Mouse (Mus musculus) CH12F3 (cell line): ENCODE measurements around the gene Mef2d.

ENCODE experiments used
- in situ Hi-C: fragments of 300-500 bp; cut with MboI; formaldehyde crosslinking; loops from 2 replicates; pipeline ENCODE4 v1.14.3; 2020; ENCODE audit warnings: low sequenced_read_pairs

Mef2d gene

DNA sequence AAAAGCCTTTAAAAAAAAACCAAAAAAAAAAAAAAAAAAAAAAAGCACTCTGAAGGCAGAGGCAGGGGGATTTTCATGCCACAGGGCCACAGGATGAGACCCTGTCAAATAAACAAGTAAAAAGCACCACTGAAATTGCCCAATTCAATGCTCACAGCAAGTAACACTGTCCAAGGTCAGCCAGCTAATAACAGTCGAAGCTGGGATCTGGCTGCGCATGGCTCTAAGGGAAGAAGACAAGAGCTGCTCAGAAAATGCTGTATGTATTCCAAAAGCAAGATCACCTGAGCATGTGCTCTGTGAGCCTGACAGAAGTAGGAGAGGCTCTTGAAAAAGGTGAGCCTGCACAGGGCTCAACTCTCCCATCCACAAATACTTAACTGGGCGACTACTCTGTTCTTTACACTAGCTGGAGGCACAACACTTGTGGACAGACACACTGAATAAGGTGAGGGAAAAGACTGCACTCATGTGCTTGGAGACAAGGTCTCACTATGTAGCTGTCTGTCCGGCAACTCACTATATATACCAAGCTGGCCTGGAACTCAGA, 5.2 kb upstream of the Mef2d start:
- in situ Hi-C loops: no loop called here

DNA sequence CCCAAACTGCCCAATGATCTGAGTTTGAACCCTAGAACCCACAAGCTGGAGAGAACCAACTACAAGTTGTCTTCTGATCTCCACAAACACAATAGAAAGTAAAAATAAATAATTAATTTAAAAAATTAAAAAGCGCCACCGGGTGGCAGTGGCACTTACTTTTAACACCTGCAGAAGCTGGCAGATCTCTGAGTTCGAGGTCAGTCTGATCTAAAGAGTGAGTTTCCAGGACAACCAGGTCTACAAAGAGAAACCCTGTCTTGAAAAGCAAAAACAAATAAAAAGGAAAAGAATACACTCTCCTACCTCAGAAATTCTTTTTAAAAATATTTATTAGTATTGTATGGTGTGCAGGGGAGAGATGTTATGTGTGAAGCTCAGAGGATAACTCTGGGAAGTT, 4.4 kb upstream of the Mef2d start:
- in situ Hi-C loops: no loop called here

DNA sequence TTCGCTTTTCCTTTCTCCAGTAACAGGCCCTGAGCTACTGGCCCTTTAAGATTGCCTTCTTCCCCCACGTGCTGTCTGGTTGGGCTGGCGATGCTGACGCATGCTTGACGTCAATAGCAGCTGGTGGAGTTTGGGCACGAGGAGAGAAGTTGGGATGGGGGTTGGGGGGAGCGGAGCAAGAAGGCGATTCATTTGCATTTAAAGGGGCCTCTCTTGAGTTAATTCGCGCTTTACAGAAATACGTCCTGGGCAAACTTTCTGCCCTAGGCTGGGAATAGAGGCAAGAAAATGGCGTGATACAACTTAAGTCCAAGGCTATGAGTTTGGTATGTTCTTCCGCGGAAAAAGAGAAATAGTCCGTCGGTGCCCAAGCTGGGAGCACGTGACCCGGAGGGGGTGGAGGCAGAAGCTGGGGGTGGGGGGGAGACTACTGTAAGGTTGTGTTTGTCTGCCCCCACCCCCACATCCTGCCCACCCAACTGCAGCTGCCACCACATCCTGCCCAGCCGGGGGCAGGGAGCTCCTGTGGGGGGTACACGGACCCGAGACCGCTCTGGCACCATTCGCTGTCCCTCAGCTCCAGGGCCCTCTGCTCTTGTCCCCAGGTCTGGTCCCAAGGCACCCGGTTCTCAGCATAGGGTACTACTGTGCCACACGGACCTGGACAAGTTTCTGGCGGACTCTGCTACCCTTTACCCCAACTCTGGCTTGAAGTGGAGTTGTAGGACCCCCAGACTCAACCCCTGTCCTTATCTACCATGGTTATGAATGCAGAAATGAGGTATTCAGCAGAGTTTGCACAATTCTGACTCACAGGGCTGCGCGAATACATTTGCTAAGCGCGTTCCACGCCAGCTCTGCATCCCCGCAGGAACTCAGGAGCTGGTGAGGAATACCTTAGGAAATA, 3.6 kb upstream of the Mef2d start:
- in situ Hi-C loops: no loop called here

GRCm38 (mm10) chr3:88139243-88140177, 2.7 kb upstream of the Mef2d start:
- in situ Hi-C loops: no loop called here

- in situ Hi-C loops: no loop called here
These were observed 1.8 kb upstream of the Mef2d start for GRCm38 (mm10) chr3:88140178-88140902.

- in situ Hi-C loops: no loop called here
These were observed 1.2 kb upstream of the Mef2d start for GRCm38 (mm10) chr3:88140903-88141430.

DNA sequence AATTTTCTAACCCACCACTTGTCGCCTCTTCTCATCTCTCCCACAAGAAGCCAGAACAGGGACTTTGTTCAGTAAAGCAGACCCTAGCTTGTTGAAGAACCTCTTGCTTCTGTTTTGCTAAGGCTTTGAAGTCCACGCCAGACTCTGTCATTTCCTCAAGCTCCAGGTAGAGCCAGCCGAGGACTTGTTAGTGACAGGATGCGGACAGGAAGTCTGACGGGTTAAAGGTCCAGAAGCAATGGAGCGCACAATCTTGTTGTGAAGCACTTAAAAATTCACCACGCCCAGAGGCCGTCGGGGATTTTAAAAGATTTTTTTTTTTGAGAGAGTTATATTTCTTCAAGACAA, 759 bp upstream of the Mef2d start:
- in situ Hi-C loops: no loop called here

- in situ Hi-C loops: no loop called here
These were observed 359 bp downstream of the Mef2d start for GRCm38 (mm10) chr3:88142546-88142915.

GRCm38 (mm10) chr3:88142916-88143771, 972 bp downstream of the Mef2d start:
- in situ Hi-C loops: no loop called here

GRCm38 (mm10) chr3:88143961-88144486, 1.9 kb downstream of the Mef2d start:
- in situ Hi-C loops: no loop called here

DNA sequence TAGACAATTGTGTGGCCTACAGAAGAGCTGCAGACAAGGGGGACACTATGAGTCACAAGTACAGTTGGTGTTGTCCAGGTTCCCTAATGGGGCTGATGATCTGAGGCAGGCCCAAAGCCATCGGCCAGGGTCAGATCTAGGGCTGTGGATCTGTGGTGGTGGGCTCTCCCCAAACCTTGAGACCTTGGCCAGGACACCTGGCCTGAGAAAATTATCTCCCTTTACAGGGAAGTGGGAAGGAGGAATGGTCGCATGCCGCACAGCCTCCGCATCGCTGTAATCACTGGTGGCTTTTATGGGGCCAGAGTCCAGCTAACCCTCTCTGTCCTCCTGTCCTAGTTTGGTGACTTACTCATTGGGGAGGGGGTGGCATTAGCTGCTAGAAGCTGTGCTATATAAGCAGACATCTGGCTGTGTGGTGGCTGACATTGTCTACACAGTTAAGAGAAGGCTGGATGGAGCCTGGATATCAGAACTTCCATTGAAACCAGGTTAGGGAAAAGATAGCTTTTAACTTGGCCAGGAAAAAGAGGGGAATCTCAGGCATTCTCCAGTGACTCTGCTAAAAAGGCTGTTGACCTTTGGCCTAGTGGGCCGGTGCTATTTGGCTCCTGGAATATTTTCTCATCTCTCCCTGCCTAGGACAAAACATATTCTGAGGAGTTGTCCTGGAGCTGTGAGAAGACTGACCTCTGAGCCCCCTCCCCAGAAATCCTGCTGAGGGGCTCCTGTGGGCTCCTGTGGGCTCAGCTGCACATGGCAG, 2.7 kb downstream of the Mef2d start:
- in situ Hi-C loops: no loop called here

DNA sequence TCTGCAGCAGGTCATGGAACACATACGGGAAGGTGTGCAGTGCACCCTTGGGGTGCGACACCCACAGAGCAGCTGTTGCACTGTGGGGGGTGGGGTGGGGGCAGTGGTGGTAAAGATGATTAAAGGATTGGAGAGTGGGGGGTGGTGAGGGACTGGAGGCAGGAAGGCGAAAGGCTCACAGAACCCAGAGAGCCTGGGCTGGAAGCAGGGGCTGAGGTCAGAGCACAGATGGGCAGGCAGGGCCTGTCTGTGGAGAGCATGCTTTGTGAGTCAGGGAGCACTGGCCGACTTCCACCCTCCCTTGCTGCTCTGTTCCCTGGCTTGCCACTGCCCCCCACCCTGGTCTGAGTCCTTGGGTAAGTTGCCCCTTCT, 3.2 kb downstream of the Mef2d start:
- in situ Hi-C loops: no loop called here

DNA sequence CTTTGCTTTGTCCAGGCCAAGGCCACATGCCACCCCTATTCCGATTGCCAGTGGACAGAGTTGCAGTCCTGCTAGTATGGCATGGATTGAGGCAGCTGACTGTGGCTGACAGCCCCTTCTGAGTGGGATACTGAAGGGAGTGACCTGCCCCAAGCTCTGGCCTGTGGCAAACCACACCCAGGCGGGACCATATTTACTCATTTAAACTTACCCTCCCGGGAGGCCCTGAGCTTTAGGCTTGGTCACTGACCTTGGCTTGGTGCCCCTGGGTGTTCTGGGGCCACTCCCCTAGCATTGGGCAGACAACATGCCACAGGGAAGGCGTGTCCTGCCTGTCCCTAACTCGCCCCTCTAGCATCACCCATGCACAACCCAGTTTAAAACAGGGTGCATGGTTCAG, 3.8 kb downstream of the Mef2d start:
- in situ Hi-C loops: no loop called here

DNA sequence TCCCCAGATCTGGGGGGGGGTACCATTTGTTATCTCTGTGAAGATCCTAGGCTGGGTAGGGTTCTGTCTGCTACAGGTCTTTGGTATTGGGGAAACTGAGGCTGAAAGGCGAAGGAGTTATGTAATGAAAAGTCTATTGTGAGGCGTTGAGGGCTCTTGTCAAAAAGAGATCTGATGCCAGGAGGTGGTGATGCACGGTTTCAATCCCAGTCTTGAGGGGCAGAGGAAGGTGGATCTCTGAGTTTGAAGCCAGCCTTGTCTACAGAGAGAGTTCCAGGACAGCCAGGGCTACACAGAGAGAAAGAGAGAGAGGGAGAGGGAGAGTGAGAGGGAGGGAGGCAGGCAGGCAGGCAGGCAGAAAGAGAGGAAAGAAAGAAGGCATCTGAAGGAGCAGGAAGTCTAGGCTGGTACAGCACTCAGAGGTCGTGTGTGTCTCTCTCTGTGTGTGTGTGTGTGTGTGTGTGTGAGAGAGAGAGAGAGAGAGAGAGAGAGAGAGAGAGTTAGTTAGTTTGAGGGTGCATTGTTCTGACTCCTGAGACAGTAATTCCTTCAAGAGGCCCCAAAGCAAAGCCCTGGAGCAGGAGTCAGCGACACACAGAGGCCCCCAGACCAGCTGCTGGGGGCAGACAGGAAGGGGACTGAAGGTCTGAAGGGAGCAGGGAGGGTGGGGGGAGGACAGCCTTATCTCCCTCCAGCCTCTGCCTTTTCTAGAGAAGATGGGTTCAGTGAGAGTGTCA, 4.4 kb downstream of the Mef2d start:
- in situ Hi-C loops: no loop called here

DNA sequence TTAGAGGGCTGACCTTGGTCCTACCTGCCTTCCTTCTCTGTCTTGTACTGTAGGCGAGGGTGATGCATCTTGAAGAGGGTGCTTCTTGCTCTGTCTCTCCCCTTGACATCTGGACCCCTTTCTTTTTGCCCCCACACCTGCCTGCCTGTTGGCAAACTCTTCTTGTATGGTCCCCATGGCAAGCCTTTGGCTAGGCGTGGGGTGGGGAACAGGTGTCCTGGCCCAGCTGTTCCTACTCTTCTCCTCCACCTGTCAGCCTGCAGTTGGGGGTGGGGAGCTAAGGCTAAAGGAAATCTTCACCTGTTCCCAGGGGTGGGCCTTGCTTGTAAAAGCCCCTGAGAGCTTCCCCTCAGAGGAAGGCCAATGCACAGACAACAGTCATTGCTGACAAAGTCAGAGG, 5.3 kb downstream of the Mef2d start:
- in situ Hi-C loops: no loop called here

DNA sequence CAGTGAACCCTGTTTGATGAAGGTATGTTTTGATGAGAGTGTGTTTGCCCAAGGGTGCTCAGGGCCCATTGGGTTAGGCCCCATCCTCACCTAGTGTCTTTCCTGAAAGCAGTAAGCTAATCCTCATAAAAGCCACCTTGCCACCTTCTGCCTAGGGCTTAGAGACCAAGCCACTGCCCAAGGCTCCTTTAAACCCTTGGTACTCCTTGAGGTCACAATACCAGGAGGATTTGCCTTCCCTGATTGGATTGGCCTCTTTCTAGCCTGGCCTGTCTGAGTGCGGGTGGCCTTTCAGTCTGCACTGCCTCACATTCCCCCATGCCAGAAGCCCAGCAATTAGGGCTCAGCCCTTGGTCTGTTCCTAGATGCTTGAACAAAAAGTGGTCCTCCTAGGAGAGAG, 5.7 kb downstream of the Mef2d start:
- in situ Hi-C loops: no loop called here

- in situ Hi-C loops: no loop called here
These were observed 6.2 kb downstream of the Mef2d start for GRCm38 (mm10) chr3:88148354-88148753.
